16 mouse cellular contexts compared by ENCODE assay signal in the genomic region with DNA sequence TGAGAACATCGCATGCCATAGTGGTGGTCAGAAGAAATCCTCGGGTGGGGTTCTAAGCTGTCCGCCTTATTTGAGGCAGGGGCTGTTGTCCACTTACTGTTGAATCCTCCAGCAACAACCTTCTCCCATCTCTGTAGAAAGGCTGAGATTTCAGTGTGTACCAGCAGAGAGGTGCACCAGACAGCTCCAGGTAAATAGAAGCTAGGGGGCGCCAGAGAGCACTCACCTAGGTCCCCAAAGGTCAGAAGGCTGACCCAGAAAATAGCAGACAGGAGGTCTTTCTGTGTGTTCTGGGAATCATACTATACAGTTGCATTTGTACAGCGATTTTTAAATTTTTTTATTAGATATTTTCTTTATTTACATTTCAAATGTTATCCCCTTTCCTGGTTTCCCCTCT.
DNase-seq lines count a peak whose midpoint lies in the region; TF ChIP-seq lines count a peak whose summit lies in the region.
"Had no signal": no experiment of that assay in that cellular context is flagged by ENCODE, and none has a peak within 500 bp of the region (broad histone marks: within the 10 kb centered on the region; RNA-seq: fewer than 3 reads in every experiment).

No protein-coding gene starts in this region.

- H3K4me1 ChIP-seq in E14TG2a.4 (replicated peaks; ENCODE audit: low read depth, low read length) = no peaks in the 10 kb centered on the region
- H3K4me1 ChIP-seq: embryonic facial prominence, embryonic 10.5 days; hindbrain, embryonic 10.5 days; kidney, embryonic 15.5 days; limb, embryonic 15.5 days; midbrain, embryonic 10.5 days had no signal

- intact Hi-C loops in left cerebral cortex, adult 2 months (cut with DNase I) = no loop called here
- intact Hi-C loops in left cerebral cortex, postnatal 36 days (cut with DNase I) = no loop called here

- peak; percentile 13 for TF ChIP-seq CTCF in left cerebral cortex, adult 2 months (IDR thresholded peaks at IDR 0.05)
- peak; percentile 57 for TF ChIP-seq CTCF in E14TG2a.4 (conservative IDR thresholded peaks at IDR 0.05; ENCODE audit: low read length)

- no peak overlapping the region for H3K4me3 ChIP-seq in left cerebral cortex, adult 2 months
- H3K4me3 ChIP-seq in E14TG2a.4 (replicated peaks; ENCODE audit: low read length) = no peak overlapping the region
- H3K4me3 ChIP-seq: embryonic facial prominence, embryonic 10.5 days; forebrain, embryonic 15.5 days; hindbrain, embryonic 10.5 days; kidney, embryonic 15.5 days; limb, embryonic 15.5 days; midbrain, embryonic 10.5 days; neural tube, embryonic 15.5 days had no signal

- no peaks in the 10 kb centered on the region for H3K9me3 ChIP-seq in E14TG2a.4 (ENCODE audit: low read length)
- H3K9me3 ChIP-seq: embryonic facial prominence, embryonic 10.5 days; forebrain, embryonic 15.5 days; hindbrain, embryonic 10.5 days; kidney, embryonic 15.5 days; limb, embryonic 15.5 days; neural tube, embryonic 15.5 days had no signal

- no peaks in the 10 kb centered on the region for H3K36me3 ChIP-seq in E14TG2a.4 (ENCODE audit: insufficient read depth, low read length)
- H3K36me3 ChIP-seq: embryonic facial prominence, embryonic 10.5 days; forebrain, embryonic 15.5 days; G1E; hindbrain, embryonic 10.5 days; kidney, embryonic 15.5 days; limb, embryonic 15.5 days; midbrain, embryonic 10.5 days; neural tube, embryonic 15.5 days had no signal

- DNase-seq in cerebellum, postnatal 10 days = peak; percentile 20 to 39
- DNase-seq in cerebellum, adult 11 months = no peak
- DNase-seq in left cerebral cortex, adult 2 months (ENCODE audit: extremely low spot score in 1 of 2, low spot score in 2 of 2) = no peak
- no peak for DNase-seq in left cerebral cortex, postnatal 36 days (ENCODE audit: low spot score in 2 of 2)
- DNase-seq in WW6 (ENCODE audit: low read depth, low spot score) = peak; percentile 16
- DNase-seq in gastrocnemius, postnatal 10 days = no peak
- DNase-seq: gastrocnemius, postnatal 36 days had no signal

- no peak overlapping the region for H3K27ac ChIP-seq in left cerebral cortex, adult 2 months
- H3K27ac ChIP-seq: embryonic facial prominence, embryonic 10.5 days; forebrain, embryonic 15.5 days; hindbrain, embryonic 10.5 days; kidney, embryonic 15.5 days; limb, embryonic 15.5 days; midbrain, embryonic 10.5 days; neural tube, embryonic 15.5 days had no signal

- H3K27me3 ChIP-seq in E14TG2a.4 (ENCODE audit: insufficient read depth, low read length) = no peaks in the 10 kb centered on the region
- H3K27me3 ChIP-seq: forebrain, embryonic 15.5 days; kidney, embryonic 15.5 days; limb, embryonic 15.5 days; neural tube, embryonic 15.5 days had no signal

Comparison
In these comparisons a context has a peak if more than half of its experiments do, and no peak if none do; other contexts are left out.
1. DNase-seq: peak in cerebellum, postnatal 10 days (2 of 2) and WW6 (single experiment); none in cerebellum, adult 11 months (single experiment), left cerebral cortex, adult 2 months (0 of 2), left cerebral cortex, postnatal 36 days (0 of 2) and gastrocnemius, postnatal 10 days (single experiment).